Mouse (Mus musculus): ENCODE measurements at regions not wholly inside any gene's neighbourhood (a gene's known extent, or its start where the extent isn't known, plus 50 kb on each side); places are given as distances from the start of the nearest gene placed in this dataset.

DNA sequence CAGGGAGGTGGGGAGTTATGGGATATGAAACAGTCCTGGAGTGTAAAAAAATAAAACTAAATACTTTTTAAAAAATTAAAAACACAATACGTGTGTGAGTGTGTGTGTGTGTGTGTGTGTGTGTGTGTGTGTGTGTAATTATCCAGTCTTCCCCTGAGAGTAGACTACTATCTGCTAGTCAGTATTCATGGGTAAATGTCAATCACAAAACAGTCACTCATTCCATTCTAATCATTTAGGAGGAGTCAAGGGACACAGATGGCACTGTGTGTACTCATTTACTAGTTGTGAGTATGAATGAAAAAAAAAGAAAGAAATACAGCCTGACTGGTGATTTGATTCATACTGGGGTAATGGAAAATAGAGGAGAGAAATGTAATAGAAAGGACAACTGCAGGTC is 226.5 kb downstream of the Mpdz start:
- WGBS (ENCODE audit: insufficient replicate concordance), result 72% methylated on average over 1 of the region's 1 CpGs
- no peak for ATAC-seq (ENCODE audit: low read depth)

DNA sequence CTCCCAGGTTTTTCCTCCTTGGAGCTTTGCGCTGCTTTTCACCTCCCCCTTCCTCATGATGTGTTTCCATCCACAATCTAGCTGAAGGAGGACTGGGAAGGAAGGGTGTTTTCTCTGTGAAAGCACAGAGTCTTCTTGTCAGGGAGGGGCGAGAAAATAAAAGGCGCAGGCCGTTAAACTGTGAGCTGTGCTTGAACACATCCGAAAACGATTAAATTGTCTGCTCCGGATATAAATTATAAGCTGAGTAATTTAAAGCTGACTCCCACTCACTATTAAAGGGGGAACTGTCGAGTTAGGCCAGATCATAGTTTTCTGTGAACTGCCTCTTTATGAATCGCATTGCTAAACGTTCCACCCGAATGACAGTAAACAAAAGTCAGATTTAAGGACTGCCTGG is 224.6 kb downstream of the Mpdz start:
- H3K9ac ChIP-seq, result no peak overlapping the region
- H3K4me1 ChIP-seq (replicated peaks), result no peaks in the 10 kb centered on the region
- DNase-seq (no peak), ATAC-seq (ENCODE audit: low read depth) (no peak)
- H3K27ac ChIP-seq, result no peak overlapping the region
- H3K36me3 ChIP-seq, result no peaks in the 10 kb centered on the region
- no peaks in the 10 kb centered on the region for H3K27me3 ChIP-seq
- WGBS (ENCODE audit: insufficient replicate concordance), result 68% methylated on average over 11 of the region's 11 CpGs
- H3K9me3 ChIP-seq (replicated peaks), result no peaks in the 10 kb centered on the region
- no peak overlapping the region for H3K4me3 ChIP-seq (replicated peaks)
- no peak overlapping the region for H3K4me2 ChIP-seq

More for the DNA sequence above, 226.5 kb downstream of the Mpdz start:
- no peak overlapping the region for H3K27ac ChIP-seq
- H3K36me3 ChIP-seq, result no peaks in the 10 kb centered on the region
- no peak overlapping the region for H3K4me2 ChIP-seq
- H3K9me3 ChIP-seq (replicated peaks), result no peaks in the 10 kb centered on the region
- H3K9ac ChIP-seq, result no peak overlapping the region
- H3K4me3 ChIP-seq (replicated peaks), result no peak overlapping the region
- H3K27me3 ChIP-seq, result no peaks in the 10 kb centered on the region
- DNase-seq, result no peak
- no peaks in the 10 kb centered on the region for H3K4me1 ChIP-seq (replicated peaks)

DNA sequence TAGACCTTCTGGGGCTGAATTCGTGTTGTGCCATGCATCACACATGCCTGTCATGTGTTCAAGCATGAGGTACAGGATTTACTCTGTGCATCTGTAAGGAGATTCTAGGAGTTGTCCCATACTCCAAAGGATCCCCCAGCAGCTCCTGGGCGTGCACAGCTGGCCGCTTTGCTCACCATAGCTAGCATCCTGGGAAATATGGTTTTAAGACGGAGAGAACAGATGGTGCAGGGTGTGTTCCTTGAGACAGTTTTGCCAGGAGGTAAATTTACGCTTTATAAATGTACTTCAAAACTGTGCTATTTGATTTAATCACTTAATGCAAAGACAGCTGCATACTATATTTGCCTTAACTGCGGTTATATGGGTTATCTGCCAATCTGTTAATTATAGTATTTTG is 220.6 kb downstream of the Mpdz start:
- H3K27me3 ChIP-seq, result no peaks in the 10 kb centered on the region
- no peaks in the 10 kb centered on the region for H3K9me3 ChIP-seq (replicated peaks)
- no peak overlapping the region for H3K27ac ChIP-seq
- H3K36me3 ChIP-seq, result no peaks in the 10 kb centered on the region
- no peak overlapping the region for H3K9ac ChIP-seq
- no peak for DNase-seq
- no peaks in the 10 kb centered on the region for H3K4me1 ChIP-seq (replicated peaks)
- 66% methylated on average over 6 of the region's 6 CpGs for WGBS (ENCODE audit: insufficient replicate concordance)
- no peak for ATAC-seq (ENCODE audit: low read depth)
- H3K4me3 ChIP-seq (replicated peaks), result no peak overlapping the region
- H3K4me2 ChIP-seq, result no peak overlapping the region

DNA sequence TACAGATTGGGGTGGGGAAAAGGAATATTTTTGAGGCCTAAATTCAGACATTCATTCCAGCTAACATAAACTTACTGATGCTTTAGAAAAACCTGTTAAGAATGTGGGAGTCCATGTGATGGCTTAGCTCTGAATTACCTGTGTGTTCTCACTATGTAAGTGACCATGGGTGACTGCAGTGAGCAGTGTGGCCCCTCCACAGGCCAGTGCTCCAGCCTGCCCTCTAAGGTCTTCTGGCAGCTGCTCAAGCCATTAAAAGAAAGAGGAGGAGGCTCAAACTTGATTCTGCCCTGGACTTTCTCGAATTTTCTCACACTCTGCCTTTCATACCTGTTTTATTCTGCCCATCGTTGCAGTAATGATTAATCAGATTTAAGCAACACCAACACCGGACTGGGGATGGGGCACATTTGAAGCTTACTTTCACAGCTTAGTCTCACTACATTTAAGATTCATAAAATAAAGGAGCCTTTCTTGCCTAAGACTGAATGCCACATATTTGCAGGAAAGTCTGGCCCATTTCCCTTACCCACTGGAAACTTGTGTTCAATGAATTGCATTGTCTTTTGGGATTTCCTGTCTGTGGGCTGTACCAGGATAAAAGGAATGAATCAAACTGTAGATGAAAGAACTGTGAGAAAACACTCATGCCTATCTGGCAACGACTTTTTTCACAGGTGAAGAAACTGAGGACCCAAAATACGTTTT is 220.0 kb downstream of the Mpdz start:
- 52% methylated on average over 5 of the region's 5 CpGs for WGBS (ENCODE audit: insufficient replicate concordance)
- no peaks in the 10 kb centered on the region for H3K36me3 ChIP-seq

More for the DNA sequence above, 220.0 kb downstream of the Mpdz start:
- H3K4me2 ChIP-seq, result no peak overlapping the region
- H3K4me1 ChIP-seq (replicated peaks), result no peaks in the 10 kb centered on the region
- H3K9ac ChIP-seq, result no peak overlapping the region
- ATAC-seq (ENCODE audit: low read depth) (no peak), DNase-seq (no peak)
- no peaks in the 10 kb centered on the region for H3K9me3 ChIP-seq (replicated peaks)
- no peak overlapping the region for H3K27ac ChIP-seq
- no peak overlapping the region for H3K4me3 ChIP-seq (replicated peaks)
- H3K27me3 ChIP-seq, result no peaks in the 10 kb centered on the region

Data from liver, embryonic 13.5 days (tissue).